Mouse (Mus musculus): ENCODE data around the gene Gpd1. TPM values are rescaled to one million over a fixed set of nuclear protein-coding genes. Genes with fewer than 3 reads are reported as not detected.
"Not testable (repeated sequence)": the region's sequence is repeated elsewhere in the genome, so short reads cannot be mapped to it uniquely, and the experiment has no call there.

Gene Gpd1
- total and polyA plus RNA-seq, 3 experiments, result 0.24 to 0.56 (median 0.25) TPM

GRCm38 (mm10) chr15:99700219-99701106 lies 16.9 kb upstream of the Gpd1 start:
- no peak for DNase-seq (ENCODE audit: extremely low read depth)
- in situ Hi-C loops (cut with MboI; ENCODE audit: low pct_ligation_motif_present, low pct_unique_long_range_greater_than_20kb, low sequenced_read_pairs) (no loop called here), dilution Hi-C loops (cut with MboI; ENCODE audit: extremely low pct_ligation_motif_present, extremely low pct_unique_long_range_greater_than_20kb, low sequenced_read_pairs) (no loop called here)
- H3K9me3 ChIP-seq (replicated peaks; ENCODE audit: low read length), result no peaks in the 10 kb centered on the region
- TF ChIP-seq MAFK (IDR thresholded peaks at IDR 0.05; ENCODE audit: insufficient replicate concordance, low read length), result no peak
- TF ChIP-seq POLR2AphosphoS2 (IDR thresholded peaks at IDR 0.05; ENCODE audit: low read depth, low read length), result 0 out of 2 replicates have a peak, but pooled peaks have one; percentile 12
- no peak overlapping the region for H3K4me3 ChIP-seq (replicated peaks in 1 of 3; ENCODE audit: low read depth in 2 of 3, low read length in 2 of 3, poor library complexity in 1 of 3)
- H3K4me1 ChIP-seq (ENCODE audit: control insufficient read depth in 1 of 2, insufficient read depth in 2 of 2), result peaks cover 17 to 27% of the 10 kb centered on the region in 2 experiments
- H3K36me3 ChIP-seq (replicated peaks in 1 of 2; ENCODE audit: control insufficient read depth in 1 of 2, insufficient read depth in 1 of 2, low read length in 1 of 2), result peaks cover 10 to 24% of the 10 kb centered on the region in 2 experiments
- H3K79me2 ChIP-seq (replicated peaks; ENCODE audit: control insufficient read depth, extremely low read depth, insufficient read depth, poor library complexity, severe bottlenecking), result no peaks in the 10 kb centered on the region; the same call in 1 of the 2 replicates
- H3K27ac ChIP-seq (ENCODE audit: insufficient read depth, low read depth), result no peak overlapping the region
- H3K4me2 ChIP-seq (ENCODE audit: insufficient read depth, low read depth, poor library complexity, severe bottlenecking), result no peak overlapping the region
- H3K9ac ChIP-seq (ENCODE audit: insufficient read depth, low read depth), result 0 out of 2 replicates have a peak overlapping the region, but pooled peaks have one; percentile 65
- H3K27me3 ChIP-seq (replicated peaks), result peaks cover 23% of the 10 kb centered on the region

GRCm38 (mm10) chr15:99701640-99701998 lies 15.7 kb upstream of the Gpd1 start:
- TF ChIP-seq ELF1 (IDR thresholded peaks at IDR 0.05; ENCODE audit: low read depth, low read length), result 0 out of 2 replicates have a peak, but pooled peaks have one; percentile 27
- TF ChIP-seq TBP (conservative IDR thresholded peaks at IDR 0.05; ENCODE audit: low read depth, low read length), result peak; percentile 95
- peak overlapping the region; percentile 39; the same call in 1 of the 2 replicates for H3K4me2 ChIP-seq (ENCODE audit: insufficient read depth, low read depth, poor library complexity, severe bottlenecking)
- peaks cover 14 to 32% of the 10 kb centered on the region in 2 experiments for H3K36me3 ChIP-seq (replicated peaks in 1 of 2; ENCODE audit: control insufficient read depth in 1 of 2, insufficient read depth in 1 of 2, low read length in 1 of 2)
- peak overlapping the region; percentile 65 for H3K9ac ChIP-seq (ENCODE audit: insufficient read depth, low read depth)
- DNase-seq (ENCODE audit: extremely low read depth); H3K9me3 ChIP-seq (replicated peaks; ENCODE audit: low read length); in situ Hi-C loops (cut with MboI; ENCODE audit: low pct_ligation_motif_present, low pct_unique_long_range_greater_than_20kb, low sequenced_read_pairs); H3K79me2 ChIP-seq (replicated peaks; ENCODE audit: control insufficient read depth, extremely low read depth, insufficient read depth, poor library complexity, severe bottlenecking); dilution Hi-C loops (cut with MboI; ENCODE audit: extremely low pct_ligation_motif_present, extremely low pct_unique_long_range_greater_than_20kb, low sequenced_read_pairs); H3K27ac ChIP-seq (ENCODE audit: insufficient read depth, low read depth): not testable (repeated sequence)
- H3K27me3 ChIP-seq (replicated peaks), result peaks cover 14% of the 10 kb centered on the region
- H3K4me3 ChIP-seq (replicated peaks in 1 of 3; ENCODE audit: low read depth in 2 of 3, low read length in 2 of 3, poor library complexity in 1 of 3), result peak overlapping the region; percentile 59 to 64 (median 63)
- H3K4me1 ChIP-seq (ENCODE audit: control insufficient read depth in 1 of 2, insufficient read depth in 2 of 2), result peaks cover 15 to 27% of the 10 kb centered on the region in 2 experiments

- in situ Hi-C loops (cut with MboI; ENCODE audit: low pct_ligation_motif_present, low pct_unique_long_range_greater_than_20kb, low sequenced_read_pairs) (no loop called here), dilution Hi-C loops (cut with MboI; ENCODE audit: extremely low pct_ligation_motif_present, extremely low pct_unique_long_range_greater_than_20kb, low sequenced_read_pairs) (no loop called here)
- H3K4me3 ChIP-seq (replicated peaks in 1 of 3; ENCODE audit: low read depth in 2 of 3, low read length in 2 of 3, poor library complexity in 1 of 3), result peak within 1 kb of the TSS; percentile 59 to 64 (median 63)
- H3K79me2 ChIP-seq (replicated peaks; ENCODE audit: control insufficient read depth, extremely low read depth, insufficient read depth, poor library complexity, severe bottlenecking), result no peaks in the 10 kb centered on the region; the same call in 1 of the 2 replicates
- peaks cover 15 to 27% of the 10 kb centered on the region in 2 experiments for H3K4me1 ChIP-seq (ENCODE audit: control insufficient read depth in 1 of 2, insufficient read depth in 2 of 2)
- peak within 1 kb of the TSS; percentile 80 for H3K4me2 ChIP-seq (ENCODE audit: insufficient read depth, low read depth, poor library complexity, severe bottlenecking)
- peaks cover 19 to 36% of the 10 kb centered on the region in 2 experiments for H3K36me3 ChIP-seq (replicated peaks in 1 of 2; ENCODE audit: control insufficient read depth in 1 of 2, insufficient read depth in 1 of 2, low read length in 1 of 2)
- H3K27ac ChIP-seq (ENCODE audit: insufficient read depth, low read depth), result no peak within 1 kb of the TSS; the same call in 1 of the 2 replicates
- peak within 1 kb of the TSS; percentile 65 for H3K9ac ChIP-seq (ENCODE audit: insufficient read depth, low read depth)
- peak; percentile 97 for DNase-seq (ENCODE audit: extremely low read depth)
- H3K27me3 ChIP-seq (replicated peaks), result peaks cover 7% of the 10 kb centered on the region
- no peaks in the 10 kb centered on the region for H3K9me3 ChIP-seq (replicated peaks; ENCODE audit: low read length)
- no peak for TF ChIP-seq PAX5 (IDR thresholded peaks at IDR 0.05; ENCODE audit: low read length)
- no peak for TF ChIP-seq SMC3 (IDR thresholded peaks at IDR 0.05; ENCODE audit: low read depth, low read length)
- peak; percentile 82 for TF ChIP-seq GABPA (IDR thresholded peaks at IDR 0.05; ENCODE audit: insufficient replicate concordance, low read depth, low read length)
- TF ChIP-seq E2F4 (IDR thresholded peaks at IDR 0.05; ENCODE audit: insufficient replicate concordance, low read depth, low read length), result no peak
- TF ChIP-seq UBTF (IDR thresholded peaks at IDR 0.05; ENCODE audit: low read depth, low read length), result peak; percentile 64; the same call in 1 of the 2 replicates
- TF ChIP-seq POLR2A (IDR thresholded peaks at IDR 0.05; ENCODE audit: low read depth, low read length), result peak; percentile 78
- no peak for TF ChIP-seq RAD21 (IDR thresholded peaks at IDR 0.05; ENCODE audit: low read depth, low read length)
- TF ChIP-seq NRF1 (IDR thresholded peaks at IDR 0.05; ENCODE audit: low read depth, low read length), result 0 out of 2 replicates have a peak, but pooled peaks have one; percentile 15
- no peak for TF ChIP-seq ZMIZ1 (IDR thresholded peaks at IDR 0.05; ENCODE audit: low read depth, low read length)
- no peak; the same call in 1 of the 2 replicates for TF ChIP-seq SIN3A (IDR thresholded peaks at IDR 0.05; ENCODE audit: low read length)
- peak; percentile 85 for TF ChIP-seq HCFC1 (IDR thresholded peaks at IDR 0.05; ENCODE audit: low read depth, low read length)
- no peak for TF ChIP-seq POLR2AphosphoS2 (IDR thresholded peaks at IDR 0.05; ENCODE audit: low read depth, low read length)
- peak; percentile 61; the same call in 1 of the 2 replicates for TF ChIP-seq MYC (IDR thresholded peaks at IDR 0.05; ENCODE audit: low read depth, low read length)
- TF ChIP-seq JUN (IDR thresholded peaks at IDR 0.05; ENCODE audit: insufficient read depth, low read depth, low read length), result no peak
- peak; percentile 46; the same call in 1 of the 2 replicates for TF ChIP-seq KAT2A (IDR thresholded peaks at IDR 0.05; ENCODE audit: insufficient replicate concordance, low read length)
- no peak for TF ChIP-seq EP300 (IDR thresholded peaks at IDR 0.05; ENCODE audit: low read length)
- TF ChIP-seq NELFE (IDR thresholded peaks at IDR 0.05; ENCODE audit: low read depth, low read length), result peak; percentile 64; the same call in 1 of the 2 replicates
- TF ChIP-seq TBP (conservative IDR thresholded peaks at IDR 0.05; ENCODE audit: low read depth, low read length), result no peak
These were observed 15.1 kb upstream of the Gpd1 start, which contains the start of gene Smarcd1 for GRCm38 (mm10) chr15:99701999-99702900. Smarcd1 (plus strand) TSS chr15:99702129.
